Mouse (Mus musculus) thymus, postnatal 25 days (tissue): ENCODE data around the gene Chid1.

Experiments
- DNase-seq: peaks from one replicate; pipeline ENCODE4 v3.0.0; 2022

Gene Chid1

DNA sequence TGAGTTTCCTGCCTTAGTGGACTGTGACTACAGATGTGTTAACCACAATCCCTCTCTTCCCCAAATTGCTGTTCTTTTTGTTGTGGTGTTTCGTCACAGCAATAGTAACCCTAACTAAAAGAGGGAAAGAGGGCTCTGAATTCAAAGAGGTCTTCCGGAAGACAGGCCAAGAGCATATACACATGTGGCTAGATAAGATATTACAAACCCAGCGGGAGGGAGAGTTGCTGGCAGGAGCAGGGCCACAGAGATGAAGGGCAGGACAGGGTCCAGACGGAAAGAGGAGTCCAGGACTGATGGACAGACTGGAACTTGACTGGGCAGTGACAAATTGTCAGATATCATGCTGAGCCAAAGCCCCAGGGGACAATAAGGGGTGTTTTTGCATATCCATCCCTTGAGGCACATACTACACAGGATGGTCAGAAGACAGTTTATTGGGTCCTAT lies 18.7 kb upstream of the Chid1 start:
- no peak for DNase-seq

DNA sequence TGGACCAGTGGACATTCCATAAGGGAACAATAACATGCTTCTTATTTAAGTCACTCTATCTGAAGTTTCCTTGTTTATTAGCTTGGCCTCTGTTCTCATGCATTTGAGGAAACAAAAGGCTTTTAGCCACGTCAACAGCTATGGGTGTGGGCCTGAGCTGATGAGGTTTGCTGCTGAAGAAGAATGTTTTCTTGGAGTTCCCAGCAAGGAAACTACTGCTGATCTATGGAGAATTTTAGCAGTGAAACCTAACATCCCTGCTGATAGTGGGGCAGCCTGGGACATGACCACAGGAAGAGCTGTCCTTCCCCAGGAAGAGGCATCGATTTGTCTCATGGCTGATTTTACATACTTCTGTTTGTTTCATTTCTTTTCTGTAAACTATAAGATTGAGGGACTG lies 10.8 kb upstream of the Chid1 start:
- DNase-seq = no peak

GRCm38 (mm10) chr7:141549432-141550061 lies 9.9 kb upstream of the Chid1 start:
- no peak for DNase-seq

GRCm38 (mm10) chr7:141544654-141545053 lies 5.0 kb upstream of the Chid1 start:
- no peak for DNase-seq

DNA sequence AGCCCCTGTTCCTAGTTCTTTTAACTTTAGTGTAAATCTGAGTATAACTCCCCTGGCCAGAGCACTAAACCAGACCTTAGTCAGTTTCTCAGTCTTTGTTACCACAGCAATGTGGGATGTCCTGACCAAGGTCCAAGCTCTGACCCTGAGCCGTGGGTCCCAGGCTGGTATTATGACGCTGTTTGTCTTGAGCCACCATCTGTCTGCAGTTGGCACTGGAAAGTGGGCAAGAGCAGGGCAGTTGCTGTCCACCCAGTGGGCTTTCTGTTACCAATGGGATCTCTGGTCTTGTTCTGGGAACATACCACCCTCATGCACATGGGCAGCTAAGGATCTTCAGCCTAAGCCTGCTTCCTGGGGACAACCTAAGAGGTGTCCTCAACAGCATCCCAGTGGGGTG lies 2.9 kb upstream of the Chid1 start:
- no peak for DNase-seq

- no peak for DNase-seq
Measured at GRCm38 (mm10) chr7:141541681-141542080, 2.0 kb upstream of the Chid1 start.

DNA sequence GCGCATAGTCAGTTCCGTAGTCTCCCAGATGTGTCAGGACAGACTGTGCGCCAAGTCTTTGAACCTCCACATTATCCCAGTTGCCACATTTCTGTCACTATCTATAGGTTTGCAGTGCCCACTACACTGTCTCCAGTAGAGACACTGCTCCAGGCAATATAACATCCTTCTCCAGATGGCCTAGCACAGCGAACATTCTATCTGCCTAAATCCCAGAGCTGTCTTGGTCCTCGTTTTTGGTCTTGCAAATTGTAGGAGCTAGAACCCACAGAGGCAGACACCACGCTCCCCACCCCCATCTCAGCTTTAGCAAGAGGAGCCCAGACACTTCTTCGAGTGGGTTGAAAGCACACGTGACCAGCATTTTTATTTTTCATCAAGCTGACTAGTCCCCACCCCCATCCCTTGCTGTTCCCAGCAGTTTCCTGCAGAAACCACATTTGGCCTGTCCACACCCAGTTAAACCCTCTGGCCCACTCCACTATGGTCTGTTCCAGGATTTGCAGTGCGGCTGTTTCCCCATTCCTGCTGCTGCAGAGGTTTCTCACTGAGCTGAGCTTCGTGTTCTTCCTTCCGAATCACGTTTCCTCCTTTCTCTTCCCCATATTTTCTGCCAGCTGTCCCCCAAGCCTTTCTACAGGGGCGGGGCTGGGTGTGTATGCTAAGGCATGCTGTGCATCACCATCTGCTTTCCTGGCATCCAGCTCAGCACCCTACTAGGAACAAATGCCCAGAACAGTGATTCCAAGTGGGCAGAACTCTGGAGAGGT lies 840 bp upstream of the Chid1 start:
- no peak for DNase-seq

DNA sequence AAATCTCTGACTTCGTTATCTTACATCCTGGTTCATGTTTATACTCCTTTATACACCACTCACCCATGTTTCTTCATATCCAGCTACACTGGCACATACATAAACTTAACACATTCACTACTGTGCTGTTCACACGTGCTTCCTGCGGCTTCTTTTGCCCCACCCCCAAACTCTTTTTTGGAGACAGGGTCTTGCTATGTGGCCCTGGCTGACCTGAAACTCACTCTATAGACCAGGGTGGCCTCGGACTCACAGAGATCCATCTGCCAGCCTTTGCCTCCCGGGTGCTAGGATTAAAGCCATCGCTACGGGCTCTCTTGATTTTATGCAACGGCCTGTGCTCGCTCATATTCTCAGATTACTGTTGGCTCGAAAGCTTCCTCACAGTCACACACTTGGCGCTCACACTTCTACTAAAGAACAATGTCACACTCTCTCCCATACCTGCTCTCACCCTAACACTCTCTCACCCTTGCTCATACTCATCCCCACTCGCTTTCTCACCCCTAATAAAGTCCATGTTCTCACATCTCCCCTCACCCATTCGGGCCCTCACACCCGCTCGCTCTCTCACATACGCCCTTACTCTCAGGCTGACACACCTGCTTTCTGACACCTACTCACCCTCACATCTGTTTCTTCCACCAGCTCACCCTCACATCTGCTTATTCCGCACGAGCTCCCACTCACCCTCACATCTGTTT lies 653 bp downstream of the Chid1 start:
- no peak for DNase-seq

- no peak for DNase-seq
Measured at GRCm38 (mm10) chr7:141535570-141535969, 4.1 kb downstream of the Chid1 start.

DNA sequence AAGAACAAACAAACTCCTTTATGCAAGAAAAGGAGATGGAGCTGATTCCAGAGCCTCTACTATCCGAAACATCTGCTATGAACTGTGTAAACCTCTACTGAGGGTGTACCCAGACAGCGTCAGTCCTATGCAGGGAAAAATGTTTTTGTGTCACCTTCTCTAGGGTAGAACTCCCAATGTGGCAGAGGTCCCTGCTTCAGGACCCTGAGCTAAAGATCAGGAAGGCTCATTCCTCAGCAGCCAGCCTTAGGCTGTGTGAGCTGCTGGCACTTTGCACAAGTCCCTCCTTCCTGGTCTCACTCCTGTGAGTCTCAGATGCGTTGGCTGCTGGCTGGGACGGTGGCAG lies 14.1 kb downstream of the Chid1 start:
- no peak for DNase-seq

GRCm38 (mm10) chr7:141524760-141525579 lies 14.7 kb downstream of the Chid1 start:
- DNase-seq = peak; percentile 73

- no peak for DNase-seq
Measured at GRCm38 (mm10) chr7:141524271-141524670, 15.4 kb downstream of the Chid1 start.

DNA sequence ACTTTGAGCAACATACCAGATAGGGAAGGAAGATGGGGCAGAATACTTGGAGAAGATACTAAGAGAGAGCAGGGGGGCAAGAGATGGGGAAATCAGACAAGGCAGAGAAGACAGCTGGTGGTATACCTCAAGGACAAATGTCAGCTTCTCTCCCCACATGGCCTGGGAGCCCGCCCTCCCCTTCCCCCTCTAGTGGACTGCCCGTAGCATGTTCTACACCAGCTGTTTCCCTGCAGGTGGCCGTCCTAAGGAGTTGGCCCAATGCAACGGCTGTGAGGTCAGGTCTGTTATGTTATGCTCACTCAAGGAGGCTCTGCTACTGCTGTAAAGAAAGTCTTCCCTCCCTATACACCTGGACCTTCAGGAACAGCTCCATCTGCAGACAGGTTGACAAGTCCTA lies 16.6 kb downstream of the Chid1 start:
- no peak for DNase-seq

DNA sequence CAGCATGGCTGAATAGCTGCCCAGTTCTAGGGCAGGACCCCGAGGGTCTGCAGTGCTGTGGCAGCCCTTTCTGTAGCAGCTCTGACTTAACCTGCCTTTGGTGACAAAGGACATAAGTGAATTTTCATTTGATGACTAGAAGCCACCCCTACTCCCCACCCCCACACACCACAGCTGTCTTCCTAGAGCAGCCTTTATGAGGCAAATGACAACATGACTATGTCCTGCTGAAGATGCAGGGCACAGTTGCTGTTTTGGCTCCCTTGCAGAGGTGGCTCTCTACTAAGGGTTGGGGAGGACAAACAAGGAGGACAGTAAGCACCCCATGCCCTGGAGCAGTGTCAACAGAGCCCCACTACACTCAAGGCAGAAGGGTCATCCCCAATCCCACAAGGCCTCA lies 19.9 kb downstream of the Chid1 start:
- no peak for DNase-seq

- no peak for DNase-seq
Measured at GRCm38 (mm10) chr7:141518926-141519325, 20.7 kb downstream of the Chid1 start.

DNA sequence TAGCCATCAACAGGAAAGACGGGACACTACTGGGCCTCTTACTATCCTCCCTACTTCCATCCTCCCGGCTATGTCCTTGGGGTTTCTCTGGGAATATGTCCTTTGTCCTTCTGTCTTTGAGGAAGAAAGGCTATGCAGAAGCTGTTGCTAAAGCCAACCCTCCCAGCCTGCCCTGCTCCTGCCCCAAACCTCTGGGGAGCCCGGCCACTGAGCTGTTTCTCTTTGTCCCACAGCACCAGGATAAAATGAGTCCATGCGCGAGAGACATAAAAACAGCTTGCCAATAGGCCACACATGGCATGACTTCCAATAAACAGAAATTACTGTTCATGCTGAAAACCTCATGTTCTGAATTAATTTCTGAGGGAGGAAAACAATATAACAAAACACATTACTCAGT lies 21.4 kb downstream of the Chid1 start:
- DNase-seq = no peak

DNA sequence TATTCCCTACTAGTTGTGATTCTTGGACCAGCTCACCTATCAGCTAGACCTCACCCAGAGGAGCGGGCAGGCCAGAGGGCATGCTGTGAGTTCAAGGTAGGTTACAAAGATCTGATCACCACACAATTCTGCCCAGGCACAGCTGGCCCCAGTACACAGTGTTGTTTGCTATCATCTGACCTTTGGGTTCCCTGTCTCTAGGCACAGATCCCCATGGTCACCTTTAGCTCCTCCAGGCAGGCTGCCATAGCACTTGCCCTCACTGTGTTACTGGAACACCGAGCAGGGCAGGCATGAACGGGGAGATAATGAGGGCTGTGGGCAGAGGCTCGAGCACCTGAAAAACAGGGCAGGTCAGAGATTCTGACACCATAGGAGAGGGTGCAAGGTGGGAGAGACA lies 22.0 kb downstream of the Chid1 start:
- DNase-seq = no peak

GRCm38 (mm10) chr7:141510681-141511191 lies 28.9 kb downstream of the Chid1 start:
- DNase-seq = no peak

DNA sequence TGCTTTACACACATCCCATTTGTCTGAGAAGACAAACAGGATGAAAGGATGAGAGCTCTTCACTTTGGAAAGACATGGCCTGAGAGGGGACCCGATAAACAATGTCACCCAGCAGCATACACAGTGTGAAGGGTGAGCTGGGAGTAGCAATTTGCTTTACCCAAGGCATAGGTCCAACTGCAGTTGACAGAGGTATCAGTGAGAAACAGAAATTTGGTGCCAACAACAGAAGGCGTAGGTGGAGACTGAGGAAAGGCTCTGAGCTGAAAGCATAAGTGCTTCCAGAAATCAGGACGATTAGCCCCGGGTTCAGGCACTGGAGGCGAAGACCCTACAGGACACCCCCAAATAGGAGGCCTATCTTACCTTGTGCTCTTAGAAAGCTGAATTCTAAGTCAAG lies 29.5 kb downstream of the Chid1 start:
- no peak for DNase-seq

- DNase-seq = no peak
Measured at GRCm38 (mm10) chr7:141508160-141508559, 31.5 kb downstream of the Chid1 start.

DNA sequence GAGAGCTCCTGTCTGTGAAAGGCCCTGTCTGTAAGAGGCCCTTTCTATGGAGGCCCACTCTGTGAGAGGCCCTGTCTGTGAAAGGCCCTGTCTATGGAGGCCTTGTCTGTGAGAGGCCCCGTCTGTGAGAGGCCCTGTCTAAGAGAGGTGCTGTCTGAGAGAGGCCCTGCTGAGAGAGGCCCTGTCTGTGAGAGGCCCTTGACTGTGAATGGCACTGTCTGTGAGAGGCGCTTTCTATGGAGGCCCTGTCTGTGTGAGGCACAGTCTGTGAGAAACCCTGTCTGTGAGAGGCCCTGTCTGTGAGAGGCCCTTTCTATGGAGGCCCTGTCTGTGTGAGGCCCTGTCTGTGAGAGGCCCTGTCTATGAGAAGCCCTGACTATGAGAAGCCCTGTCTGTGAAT lies 33.4 kb downstream of the Chid1 start:
- no peak for DNase-seq

- DNase-seq = no peak
Measured at GRCm38 (mm10) chr7:141502556-141502905, 37.1 kb downstream of the Chid1 start.
